Mouse (Mus musculus): Measurements from ENCODE around the gene Calm1. TPM values are rescaled to one million over a fixed set of nuclear protein-coding genes. Genes with fewer than 3 reads are reported as not detected.
"Not testable (repeated sequence)": the region's sequence is repeated elsewhere in the genome, so short reads cannot be mapped to it uniquely, and the experiment has no call there.

The Calm1 gene
- total RNA-seq, 2 experiments from 2014 or later = 2,240 to 2,371 TPM

DNA sequence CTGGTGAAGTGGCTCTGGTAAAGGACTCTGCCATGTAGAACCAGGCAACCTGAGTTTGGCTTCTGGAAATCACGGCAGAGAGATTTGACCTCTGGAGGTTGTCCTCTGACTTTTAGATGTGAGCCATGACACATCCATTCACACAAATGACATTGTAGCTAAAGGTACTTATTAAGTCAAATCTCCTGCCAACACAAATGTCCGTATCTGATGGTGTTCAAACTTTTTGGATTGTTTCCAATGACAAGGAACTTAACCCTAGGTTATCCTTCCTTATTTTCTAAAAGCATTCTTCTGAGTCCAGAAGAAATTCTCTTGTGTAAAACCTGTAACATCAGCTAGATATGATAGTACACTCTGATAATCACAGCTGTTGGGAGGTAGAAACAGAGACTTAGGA is 13.9 kb downstream of the Calm1 start:
- intact Hi-C loops (cut with DNase I) = no loop called here
- DNase-seq (ENCODE audit: low spot score in 2 of 2) = no peak

DNA sequence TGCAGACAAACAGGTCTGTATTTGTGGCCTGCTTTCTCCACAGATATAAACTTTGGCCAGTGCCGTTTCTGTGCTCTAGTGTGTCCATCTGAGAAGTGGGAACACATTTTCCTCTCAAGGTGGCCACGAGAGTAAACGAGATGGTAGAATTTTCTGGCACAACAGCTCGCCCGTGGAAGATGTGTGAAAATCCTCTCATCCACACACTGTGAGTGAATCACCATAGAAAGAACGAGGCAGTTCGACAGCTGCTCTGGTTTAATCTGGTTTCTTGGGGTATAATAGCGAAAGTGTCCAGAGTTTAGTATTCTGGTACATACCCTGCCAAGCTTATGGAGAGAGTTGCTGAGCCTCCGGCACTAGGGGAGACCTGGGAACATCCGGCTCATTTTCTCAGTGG is 14.9 kb downstream of the Calm1 start:
- no peak for DNase-seq (ENCODE audit: low spot score in 2 of 2)
- intact Hi-C loops (cut with DNase I) = no loop called here

DNA sequence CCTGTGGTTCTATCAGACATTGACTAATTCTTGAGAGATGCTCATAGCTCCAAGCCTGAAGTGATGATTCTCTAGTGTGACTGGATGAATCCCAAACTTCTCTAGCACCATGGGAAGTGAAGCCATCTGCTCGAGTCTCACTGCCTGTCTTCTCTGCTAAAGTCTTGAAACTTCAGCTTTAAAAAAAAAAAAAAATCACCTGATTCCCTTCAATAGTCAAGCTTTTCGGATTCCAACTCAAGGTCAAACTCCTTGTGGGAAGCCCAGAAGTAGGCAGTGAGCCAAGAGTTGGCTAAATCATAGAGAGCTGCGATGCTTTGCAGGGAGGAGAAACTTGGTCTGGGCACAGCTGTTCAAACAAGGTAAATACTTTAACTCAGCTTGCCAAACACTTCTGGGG is 15.5 kb downstream of the Calm1 start:
- intact Hi-C loops (cut with DNase I) = no loop called here
- peak in 1 of 2 experiments; percentile 70 for DNase-seq (ENCODE audit: low spot score in 2 of 2)

DNA sequence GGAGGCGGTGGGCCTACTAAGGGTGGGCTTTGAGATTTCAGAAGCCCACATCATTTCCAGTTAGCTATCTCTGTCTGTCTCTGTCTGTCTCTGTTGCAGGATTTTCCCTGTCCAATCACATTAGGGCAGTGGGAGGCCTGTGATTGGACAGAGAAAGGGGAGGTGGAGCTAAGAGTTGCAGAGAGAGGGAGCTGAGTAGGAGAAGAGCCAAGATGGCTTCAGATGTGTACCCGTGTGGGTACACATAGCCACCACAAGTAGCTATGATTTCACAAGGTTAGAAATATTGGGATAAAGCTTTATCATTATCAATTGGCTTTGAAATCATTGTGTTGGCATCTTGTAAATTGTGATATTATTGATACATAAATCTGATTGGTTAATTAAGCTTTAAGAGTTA is 17.9 kb downstream of the Calm1 start:
- intact Hi-C loops (cut with DNase I); DNase-seq (ENCODE audit: low spot score in 2 of 2): not testable (repeated sequence)

DNA sequence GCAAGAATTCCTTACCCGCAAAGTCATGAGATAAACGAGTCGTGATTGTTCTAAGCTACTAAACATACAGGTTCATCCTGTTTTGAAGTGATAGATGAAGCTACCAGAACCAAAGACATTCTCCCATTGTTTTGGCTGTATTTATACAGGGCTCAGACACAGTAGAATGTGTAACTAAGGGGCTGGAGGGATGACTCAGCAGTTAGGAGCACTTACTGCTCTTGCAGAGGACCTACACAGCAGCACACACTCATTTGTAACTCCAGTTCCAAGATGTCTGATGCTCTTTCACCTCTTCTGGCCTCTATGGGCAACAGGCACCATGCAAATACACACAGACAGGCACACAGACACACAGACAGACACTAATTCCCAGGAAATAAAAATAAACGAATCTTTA is 20.8 kb downstream of the Calm1 start:
- intact Hi-C loops (cut with DNase I) = loop anchor here (5.0 kb wide), 1 partner anchor 47 kb away; no protein-coding TSS in a partner anchor

DNA sequence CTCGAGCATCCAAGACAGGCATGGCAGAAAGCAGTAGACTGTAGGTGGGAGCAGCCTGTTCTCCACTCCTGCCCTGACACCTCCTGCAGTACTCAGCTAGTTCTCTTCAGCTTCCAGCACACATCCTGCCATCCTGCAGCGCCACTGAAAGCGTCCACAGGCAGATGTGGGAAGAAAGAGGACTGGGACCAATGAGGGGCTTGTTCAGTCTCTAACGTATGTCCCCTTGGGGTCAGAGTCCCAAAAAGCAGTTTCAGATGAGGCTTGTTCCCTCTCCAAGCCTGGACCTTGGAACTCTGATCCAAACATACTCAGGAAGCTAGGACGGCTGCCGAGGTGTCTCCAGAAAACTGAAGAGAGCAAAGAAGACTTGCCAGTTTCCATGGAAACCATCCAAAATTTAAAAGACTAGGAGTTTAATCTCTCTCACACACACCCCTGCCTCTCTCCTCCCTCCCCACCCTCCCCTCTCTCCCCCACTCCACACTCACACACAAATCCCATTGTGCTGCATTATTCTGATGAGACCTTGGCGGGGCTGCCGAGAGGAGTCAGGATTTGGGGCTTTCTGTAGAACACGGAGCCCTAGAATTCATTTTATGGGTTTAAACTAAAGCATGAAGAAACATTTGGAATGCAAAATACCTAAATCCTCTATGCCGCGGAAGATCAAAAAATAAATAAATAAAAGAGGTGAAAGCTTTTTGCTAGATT is 22.5 kb downstream of the Calm1 start:
- intact Hi-C loops (cut with DNase I) = loop anchor here (5.0 kb wide), 1 partner anchor 46 kb away; no protein-coding TSS in a partner anchor

More for the DNA sequence above, 20.8 kb downstream of the Calm1 start:
- DNase-seq (ENCODE audit: low spot score in 2 of 2) = no peak

DNA sequence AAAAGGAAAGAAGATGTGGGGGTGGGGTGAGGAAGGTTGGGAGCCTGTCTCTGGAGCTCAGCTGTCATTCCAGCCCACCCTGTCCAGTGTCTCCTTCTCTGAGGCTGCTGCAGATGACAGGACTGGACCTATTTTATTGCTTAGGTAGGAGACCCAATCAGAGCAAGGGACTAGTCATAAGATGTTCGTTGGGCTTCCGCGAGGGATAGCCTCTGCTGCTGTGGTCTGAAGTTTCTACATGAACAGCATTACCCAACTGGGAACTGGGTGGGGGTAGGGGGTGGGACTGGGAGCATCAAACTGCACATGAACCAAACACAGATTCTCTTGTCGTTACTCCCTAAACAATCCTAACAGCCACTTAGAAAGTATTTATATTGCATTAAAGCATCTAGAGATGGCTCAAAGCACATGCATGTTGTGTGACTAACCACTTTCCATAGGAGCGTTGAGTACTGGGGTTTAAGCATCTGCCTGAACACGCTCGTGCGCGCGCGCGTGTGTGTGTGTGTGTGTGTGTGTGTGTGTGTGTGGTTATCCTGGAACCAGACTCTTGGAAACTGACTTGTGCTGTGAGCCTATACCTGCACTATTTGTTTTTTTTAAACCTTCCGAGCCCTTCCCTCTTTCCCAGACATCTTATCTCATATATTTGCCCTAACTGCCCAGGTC is 23.2 kb downstream of the Calm1 start:
- DNase-seq (ENCODE audit: low spot score in 2 of 2) = peak in 1 of 2 experiments; percentile 82
- intact Hi-C loops (cut with DNase I) = loop anchor here (5.0 kb wide), 1 partner anchor 45 kb away; no protein-coding TSS in a partner anchor

More for the DNA sequence above, 22.5 kb downstream of the Calm1 start:
- DNase-seq (ENCODE audit: low spot score in 2 of 2) = peak in 1 of 2 experiments; percentile 84

DNA sequence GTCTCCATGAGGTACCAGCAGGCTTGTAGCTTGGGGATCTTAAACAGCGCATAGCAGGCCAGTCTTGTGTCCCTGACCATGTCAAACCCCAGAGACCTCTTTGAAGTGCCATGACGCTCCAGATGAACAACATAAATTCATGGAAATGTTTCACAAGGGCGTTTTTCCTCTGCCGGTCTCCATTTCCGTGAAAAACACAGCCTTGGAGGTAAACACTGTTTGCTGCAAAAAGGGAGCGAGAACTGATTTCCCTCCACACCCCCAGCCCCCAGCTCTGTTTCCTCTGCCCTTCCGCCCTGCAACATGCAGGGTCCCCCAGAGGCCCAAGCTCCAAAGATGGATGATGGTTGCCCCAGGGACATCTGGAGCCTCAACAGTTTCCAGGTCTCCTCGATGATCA is 24.3 kb downstream of the Calm1 start:
- no peak for DNase-seq (ENCODE audit: low spot score in 2 of 2)
- intact Hi-C loops (cut with DNase I) = loop anchor here (5.0 kb wide), 1 partner anchor 44 kb away; no protein-coding TSS in a partner anchor

DNA sequence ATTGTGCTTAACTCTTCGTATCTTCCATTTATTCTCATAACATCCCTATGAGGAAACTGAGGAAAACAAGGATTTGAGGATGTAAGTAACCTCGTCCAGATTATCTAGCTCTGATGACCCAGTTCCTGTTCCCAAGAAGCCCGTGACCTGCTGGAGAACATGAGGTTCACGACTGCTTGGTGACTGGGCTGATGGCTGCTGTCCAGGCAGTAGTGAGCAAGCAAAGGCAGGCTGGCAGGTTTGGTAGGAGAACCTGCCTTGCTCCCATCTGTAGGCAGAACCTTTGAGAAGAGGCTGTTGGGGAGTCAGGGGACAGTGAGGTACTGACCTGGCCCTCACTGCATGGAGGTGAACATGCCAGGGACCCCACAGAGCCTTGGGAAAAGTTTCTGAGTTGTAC is 26.0 kb downstream of the Calm1 start:
- intact Hi-C loops (cut with DNase I) = no loop called here
- no peak for DNase-seq (ENCODE audit: low spot score in 2 of 2)

DNA sequence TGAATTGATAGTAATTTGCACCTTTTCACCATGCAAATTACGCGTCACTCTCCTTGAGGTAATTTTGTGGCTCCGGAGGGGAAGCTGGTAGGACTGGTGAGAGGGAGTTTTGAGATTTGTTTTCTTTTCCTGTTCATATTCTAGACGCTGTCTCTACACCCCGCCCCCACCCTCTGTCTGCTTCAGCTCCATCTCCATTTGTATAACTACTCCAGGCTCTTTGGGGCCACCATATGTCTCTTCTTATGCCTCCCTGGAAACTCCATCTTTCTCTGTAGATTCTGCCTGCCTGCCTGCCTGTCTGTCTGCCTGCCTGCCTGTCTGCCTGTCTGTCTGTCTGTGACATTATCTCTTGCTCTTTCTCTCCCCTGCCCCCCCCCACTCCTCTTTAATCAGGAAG is 26.8 kb downstream of the Calm1 start:
- intact Hi-C loops (cut with DNase I) = no loop called here
- DNase-seq (ENCODE audit: low spot score in 2 of 2) = no peak

DNA sequence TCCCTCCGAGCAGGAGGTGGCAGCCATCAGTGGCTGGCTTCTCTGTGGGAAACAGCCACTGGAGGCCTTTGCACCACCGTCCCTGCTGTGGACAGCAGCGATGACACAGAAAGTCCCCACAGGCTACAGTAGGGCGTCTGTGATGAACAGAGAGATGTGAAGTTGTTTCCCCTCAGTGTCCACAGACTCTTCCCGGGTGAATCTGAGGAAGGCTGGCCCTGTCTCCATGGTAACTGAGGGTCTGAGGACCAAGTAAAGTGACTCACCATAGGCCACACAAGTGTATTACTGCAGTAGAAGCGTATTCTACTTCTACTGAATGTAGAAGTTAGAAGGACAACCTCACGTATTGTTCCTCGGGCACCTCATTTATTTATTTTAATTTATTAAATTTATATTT is 27.4 kb downstream of the Calm1 start:
- intact Hi-C loops (cut with DNase I) = no loop called here
- DNase-seq (ENCODE audit: low spot score in 2 of 2) = no peak

DNA sequence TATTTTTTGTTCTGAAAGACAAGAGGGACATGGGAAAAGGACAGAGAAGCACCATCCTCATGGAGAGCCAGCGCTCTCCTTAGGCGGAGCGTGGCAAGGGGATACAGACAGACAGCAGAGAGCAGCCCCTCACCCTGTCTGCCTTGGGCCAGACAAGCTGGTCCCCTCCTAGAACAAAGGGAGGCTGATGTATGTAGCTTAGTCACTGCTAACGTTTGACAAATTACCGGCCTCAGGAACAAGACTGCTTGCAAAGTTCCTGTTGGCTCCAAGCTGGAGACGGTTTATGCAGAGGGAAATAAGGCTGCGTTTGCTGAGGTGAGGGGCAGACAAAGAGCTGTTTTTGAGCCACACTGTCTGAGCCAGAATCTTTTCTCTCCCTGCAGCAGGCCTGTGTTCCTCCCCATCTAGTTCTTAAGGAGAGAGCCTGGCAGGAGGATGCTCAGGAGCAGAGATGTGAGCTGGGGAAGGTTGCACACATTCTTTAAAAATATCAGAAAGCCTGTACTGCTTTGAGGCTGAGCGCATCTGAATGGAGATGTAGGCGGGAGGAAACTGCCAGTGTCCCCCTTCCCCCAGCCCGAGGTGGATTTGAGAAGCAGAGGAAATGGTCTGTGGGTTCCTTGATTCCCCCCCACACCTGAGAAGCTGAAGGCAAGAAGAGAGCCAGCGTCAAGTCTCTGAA is 28.9 kb downstream of the Calm1 start:
- intact Hi-C loops (cut with DNase I) = no loop called here
- DNase-seq (ENCODE audit: low spot score in 2 of 2) = peak; percentile 65 to 76

DNA sequence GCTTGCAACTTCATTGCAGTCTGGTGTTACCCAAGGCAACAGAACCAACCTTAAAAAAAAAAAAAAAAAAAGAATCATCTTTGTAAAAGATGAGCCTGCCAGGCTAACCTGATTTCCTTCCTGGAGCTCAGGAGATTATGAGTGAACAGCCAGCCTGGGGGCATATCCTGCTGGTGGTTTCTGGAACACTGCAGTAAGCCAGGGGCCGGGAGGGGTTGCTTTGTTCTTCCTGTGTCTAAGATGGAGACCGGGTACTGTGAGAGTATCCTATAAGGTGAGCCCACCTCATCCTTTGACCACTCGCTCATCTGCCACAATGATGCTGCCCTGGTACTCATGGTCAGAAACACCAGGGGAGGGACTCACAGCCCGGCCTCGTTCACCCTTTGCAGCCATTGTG is 35.0 kb downstream of the Calm1 start:
- DNase-seq (ENCODE audit: low spot score in 2 of 2) = no peak

DNA sequence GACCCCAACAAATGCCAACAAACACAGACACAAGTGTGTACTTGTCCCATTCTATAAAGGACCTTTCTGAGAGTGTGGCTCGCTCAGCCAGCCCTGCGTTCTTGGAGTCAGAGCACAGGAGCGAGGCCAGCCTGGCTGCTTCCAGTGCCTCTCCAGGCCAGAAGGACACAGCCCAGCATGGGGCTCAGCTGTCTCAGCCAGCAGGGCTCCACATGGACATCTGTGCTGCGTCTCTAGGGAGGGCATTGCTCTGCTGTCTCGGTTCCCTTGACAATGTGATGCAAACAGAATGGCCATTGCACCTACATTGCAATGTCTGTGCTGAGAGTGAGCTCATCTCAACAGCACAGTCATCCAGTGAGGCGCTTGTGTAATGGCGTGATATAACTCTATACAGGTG is 35.7 kb downstream of the Calm1 start:
- intact Hi-C loops (cut with DNase I) = no loop called here
- DNase-seq (ENCODE audit: low spot score in 2 of 2) = no peak

More for the DNA sequence above, 35.0 kb downstream of the Calm1 start:
- intact Hi-C loops (cut with DNase I) = no loop called here

DNA sequence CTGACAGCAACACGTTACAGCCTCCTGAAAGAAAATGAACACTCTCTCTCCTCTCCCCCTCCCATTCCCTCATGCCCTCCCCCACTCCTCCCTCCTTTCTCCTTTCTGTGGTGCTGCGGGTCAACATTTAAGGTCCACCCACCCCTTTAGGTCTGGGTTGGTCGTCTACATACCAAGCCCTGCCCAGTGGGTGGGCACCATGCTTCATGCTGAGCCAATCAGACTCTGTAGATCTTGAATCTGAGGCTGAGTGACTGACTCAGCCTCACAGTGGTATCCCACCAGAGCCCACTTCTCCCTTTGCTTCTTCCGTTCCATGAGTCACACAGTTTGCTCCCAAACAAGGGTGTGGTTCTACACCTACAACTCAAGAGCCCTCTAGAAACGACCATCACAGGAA is 36.2 kb downstream of the Calm1 start:
- intact Hi-C loops (cut with DNase I) = no loop called here
- DNase-seq (ENCODE audit: low spot score in 2 of 2) = no peak

DNA sequence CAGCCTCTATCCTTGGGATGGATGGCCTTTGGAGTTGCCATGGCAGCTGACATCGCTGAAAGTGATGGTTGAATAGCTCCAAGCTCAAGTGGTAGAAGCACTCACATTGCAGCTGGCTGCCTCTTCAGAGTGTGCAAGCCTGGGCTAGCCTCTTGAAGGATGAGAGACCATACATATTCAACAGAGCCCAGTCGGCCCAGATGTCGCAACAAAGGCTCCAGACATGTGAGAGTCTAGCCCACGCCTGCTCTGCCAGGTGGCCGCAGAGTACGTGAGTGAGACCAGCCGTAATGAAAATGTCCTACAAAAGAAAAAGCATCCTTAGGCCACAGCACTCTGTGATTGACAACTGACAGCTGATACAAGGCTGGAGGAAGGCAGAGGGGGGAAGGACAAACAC is 40.2 kb downstream of the Calm1 start:
- intact Hi-C loops (cut with DNase I) = no loop called here
- peak in 1 of 2 experiments; percentile 59 for DNase-seq (ENCODE audit: low spot score in 2 of 2)

DNA sequence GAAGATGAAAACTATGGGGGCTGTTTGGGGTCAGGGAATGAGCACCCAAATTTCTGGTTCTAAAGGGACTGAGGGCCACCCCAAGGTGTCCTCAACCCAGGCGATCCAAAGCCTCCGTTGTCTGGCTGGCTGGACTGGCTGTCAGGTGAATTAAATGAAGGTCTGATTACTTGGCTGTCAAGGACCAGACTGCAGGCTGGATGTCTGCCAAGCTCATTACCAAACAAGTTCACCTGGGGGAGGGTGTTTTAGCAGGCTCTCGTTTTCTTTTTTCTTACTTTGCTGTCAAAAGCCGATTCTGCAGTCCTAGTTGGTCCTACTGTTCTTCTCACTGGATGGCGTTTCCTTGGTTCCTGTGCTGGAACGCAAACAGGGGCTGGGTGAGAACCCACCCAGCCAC is 40.6 kb downstream of the Calm1 start:
- intact Hi-C loops (cut with DNase I) = no loop called here
- DNase-seq (ENCODE audit: low spot score in 2 of 2) = no peak

DNA sequence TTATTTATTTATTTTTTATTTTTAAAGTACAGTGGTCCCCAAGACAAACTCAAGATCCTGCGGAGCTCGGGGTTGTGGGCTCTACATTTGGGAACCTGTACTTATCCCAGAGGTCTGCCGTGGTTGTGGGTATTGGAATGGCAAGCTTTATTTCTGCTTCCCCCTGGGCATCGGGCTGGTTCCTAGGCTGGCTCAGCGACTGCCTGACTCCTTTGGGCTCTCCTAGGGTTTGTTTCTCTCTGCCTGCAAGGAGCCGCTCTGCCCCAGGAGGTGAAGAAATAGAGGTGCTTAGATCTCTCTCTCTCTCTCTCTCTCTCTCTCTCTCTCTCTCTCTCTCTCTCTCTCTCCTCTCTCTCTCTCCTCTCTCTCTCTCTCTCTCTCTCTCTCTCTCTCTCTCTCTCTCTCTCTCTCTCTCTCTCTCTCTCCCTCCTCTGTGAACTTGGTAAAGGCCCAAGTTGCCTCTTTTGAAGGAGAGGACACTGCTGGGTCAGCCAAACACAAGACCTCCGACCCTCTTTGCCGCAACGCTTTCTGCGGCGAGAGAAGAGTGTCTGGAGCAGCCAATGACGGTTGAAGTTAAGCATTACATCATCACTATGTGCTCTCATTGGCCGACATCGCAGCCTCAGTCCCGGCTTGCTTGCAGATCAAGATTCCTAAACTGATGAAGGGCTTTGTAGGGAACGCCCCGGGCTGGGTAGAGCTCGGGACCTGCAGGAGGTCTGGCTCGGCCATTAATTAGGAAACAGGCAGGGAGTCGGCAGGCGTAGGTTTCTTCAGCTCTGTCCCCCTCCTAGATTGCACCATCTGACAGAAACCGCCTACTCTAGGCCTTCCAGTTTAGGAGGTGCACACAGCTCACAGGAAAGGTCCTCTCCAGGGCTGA is 42.9 kb downstream of the Calm1 start:
- intact Hi-C loops (cut with DNase I) = no loop called here
- DNase-seq (ENCODE audit: low spot score in 2 of 2) = peak; percentile 77 to 85

DNA sequence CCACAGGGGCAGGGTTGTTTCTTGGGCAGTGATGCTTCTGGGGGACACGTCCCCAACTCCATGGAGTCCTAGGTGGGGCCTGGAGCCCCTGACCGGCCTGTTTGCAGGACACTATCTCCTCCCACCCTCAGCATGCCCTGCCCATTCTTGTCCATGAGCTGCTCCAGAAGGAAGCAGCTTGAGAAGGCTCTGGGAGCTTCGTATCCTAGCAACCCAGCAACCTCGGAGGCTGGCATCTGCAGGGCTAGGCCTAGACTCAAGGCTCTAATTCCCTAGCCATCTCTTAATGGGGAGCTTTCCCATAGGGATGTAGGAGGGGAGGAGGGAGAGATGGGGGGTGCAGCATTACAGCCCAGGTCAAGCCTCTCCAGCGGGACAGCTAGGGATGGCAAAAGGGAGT is 45.3 kb downstream of the Calm1 start:
- intact Hi-C loops (cut with DNase I) = no loop called here
- DNase-seq (ENCODE audit: low spot score in 2 of 2) = peak; percentile 69 to 79
